Mouse (Mus musculus) right cerebral cortex, adult 2 months (tissue): ENCODE results near the gene Plbd2.

Experiments
- DNase-seq, 2 experiments: peaks; one replicate each; pipeline ENCODE4 v3.0.0; 2021 to 2022; ENCODE audit warnings: low spot score in 2 of 2

Gene Plbd2

DNA sequence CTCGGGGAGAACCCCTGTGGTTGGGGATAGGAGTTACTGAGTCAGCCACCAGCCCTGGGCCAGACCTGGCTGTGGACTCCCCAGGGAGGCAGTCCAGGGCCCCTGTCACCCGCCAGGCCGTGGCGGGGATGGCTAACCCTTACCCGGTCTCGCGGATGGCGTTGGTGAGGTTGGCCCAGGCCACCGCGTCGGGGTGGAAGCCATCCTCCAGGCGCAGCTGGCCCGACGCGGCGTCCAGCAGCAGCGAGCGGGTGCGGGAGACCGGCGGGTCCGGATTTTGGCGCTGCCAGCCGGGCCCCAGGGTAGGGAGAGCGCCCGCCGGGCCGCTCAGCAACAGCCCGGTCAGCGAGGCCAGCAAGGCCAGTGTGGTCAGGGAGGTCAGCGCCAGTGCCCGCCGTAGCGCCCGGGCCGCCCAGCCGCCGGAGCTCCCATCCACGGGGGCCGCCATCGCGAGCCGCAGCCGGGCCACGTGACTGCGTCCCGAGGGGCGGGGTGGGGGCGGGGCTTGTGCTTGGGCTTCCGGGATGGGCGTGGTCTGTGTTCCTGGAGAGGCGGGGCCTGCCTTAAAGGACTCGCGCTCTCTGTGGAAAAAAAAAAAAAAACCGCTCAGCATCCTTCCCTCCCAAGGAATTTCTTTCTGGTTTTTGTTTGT, at the start of gene Plbd2:
Gene Plbd2, minus strand, starts transcription at position 482 of the 652 bp plus-strand sequence.
- peak; percentile 74 to 75 for DNase-seq

- no peak for DNase-seq
Measured at GRCm38 (mm10) chr5:120550673-120551072, 47.2 kb upstream of the Plbd2 start.

DNA sequence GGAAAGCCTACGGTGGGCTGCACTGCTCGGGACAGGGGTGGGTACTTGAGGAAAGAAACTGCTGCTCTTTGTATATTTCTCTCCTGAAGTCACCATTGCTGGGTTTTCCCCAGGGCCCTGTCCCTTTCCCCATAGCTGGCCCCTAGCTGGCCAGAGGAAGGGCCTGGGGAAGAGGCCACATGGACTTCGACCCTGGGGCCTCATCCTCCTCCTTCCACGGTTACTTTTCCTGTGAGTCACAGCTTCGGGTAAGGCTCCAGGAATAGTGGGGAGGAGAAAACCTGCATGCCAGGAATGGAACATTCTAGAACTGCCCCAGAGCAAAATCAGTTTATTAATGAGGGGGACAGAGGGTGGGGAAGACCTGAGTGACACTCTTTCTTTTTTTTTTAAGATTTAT, 46.7 kb upstream of the Plbd2 start:
- no peak for DNase-seq

DNA sequence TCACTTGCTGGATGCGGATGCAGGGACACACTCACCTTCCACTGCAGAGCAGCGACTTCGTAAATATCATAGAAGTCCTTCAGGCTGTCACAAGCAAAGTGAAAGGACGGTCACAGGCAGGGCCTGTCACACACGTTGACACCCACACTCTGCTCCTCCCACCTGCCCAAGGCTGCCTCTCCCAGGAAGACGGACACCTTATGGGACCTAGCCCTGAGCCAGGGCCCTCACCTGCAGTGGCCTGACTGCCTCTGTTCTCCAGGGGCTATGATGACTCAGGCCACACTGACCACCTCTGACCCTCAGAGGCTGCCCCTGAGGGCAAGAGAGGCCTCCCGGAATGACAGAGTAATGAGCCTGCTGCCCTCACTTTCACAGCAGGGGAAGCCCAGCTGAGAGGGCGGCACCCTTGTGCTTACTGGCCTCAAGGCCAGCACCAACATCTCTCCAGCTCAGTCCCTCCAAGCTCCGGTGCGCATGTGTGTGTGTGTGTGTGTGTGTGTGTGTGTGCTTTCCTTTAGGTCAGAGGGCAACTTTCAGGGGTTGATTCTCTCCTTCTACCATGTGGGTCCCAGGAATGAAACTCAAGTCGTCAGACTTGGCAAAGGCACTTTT, 44.9 kb upstream of the Plbd2 start:
- DNase-seq = no peak

DNA sequence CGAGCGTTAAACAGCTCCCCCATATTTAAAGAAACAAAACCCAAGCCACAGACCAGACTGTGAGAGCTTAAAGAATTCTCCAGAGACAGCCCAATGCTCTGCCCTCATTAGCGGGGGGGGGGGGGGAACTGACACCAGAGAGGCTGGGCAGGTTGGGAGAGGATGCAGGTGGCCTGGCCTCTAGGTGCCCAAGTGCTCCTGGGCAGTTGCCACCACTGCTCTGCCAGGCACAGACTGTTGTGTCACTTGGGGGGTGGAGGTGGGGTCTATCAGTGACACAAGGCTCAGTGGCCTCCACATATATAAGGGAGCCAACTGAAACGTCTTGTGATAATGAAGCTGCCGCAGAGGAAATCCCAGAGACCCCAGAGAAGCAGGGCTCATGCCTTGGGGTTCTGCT, 33.2 kb upstream of the Plbd2 start:
- DNase-seq = no peak

GRCm38 (mm10) chr5:120536046-120536445, 32.6 kb upstream of the Plbd2 start:
- peak in 1 of 2 experiments; percentile 47 for DNase-seq

- no peak for DNase-seq
Measured at GRCm38 (mm10) chr5:120534686-120535075, 31.3 kb upstream of the Plbd2 start.

- DNase-seq = no peak
Measured at GRCm38 (mm10) chr5:120534071-120534685, 30.8 kb upstream of the Plbd2 start.

DNA sequence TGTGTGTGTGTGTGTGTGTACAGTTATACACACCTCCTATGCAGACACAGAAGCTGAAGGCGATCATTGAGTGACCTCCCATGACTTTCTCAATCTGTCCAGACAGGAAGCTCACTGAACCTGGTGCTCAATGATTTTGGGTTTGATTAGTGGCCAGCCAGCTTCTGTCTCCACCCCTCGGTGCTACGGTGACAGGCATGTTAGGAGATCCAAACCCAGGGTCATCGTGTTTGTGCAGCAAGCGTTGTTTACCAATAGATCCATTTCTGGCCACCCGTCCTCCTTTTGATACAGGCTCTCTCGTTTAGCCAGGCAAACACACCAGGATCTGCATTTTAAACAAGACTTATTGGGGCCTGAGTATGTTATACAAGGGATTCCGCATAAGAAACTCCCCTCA, 28.2 kb upstream of the Plbd2 start:
- DNase-seq = no peak

GRCm38 (mm10) chr5:120527296-120527964, 24.0 kb upstream of the Plbd2 start:
- DNase-seq = no peak

DNA sequence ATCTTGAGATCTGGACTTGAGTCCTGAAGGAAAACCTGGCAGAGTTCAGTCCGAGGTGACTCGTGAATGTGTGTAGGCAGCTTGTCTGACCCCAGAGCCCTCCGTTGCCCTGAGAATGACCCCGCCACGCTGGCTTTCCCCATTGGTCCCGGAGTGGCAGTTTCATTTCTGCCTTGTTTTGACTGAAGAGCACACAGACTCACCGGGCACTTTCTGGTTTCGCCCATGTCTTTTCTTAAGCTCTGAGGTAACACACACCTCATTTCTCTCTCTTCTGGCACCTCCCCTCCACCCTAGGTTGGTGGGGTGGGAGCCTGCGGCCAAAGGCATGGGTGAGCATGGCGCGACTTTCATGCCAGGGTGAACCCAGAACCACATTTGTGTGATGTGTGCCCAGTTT, 22.9 kb upstream of the Plbd2 start:
- no peak for DNase-seq

- DNase-seq = no peak
Measured at GRCm38 (mm10) chr5:120525737-120526136, 22.3 kb upstream of the Plbd2 start.

DNA sequence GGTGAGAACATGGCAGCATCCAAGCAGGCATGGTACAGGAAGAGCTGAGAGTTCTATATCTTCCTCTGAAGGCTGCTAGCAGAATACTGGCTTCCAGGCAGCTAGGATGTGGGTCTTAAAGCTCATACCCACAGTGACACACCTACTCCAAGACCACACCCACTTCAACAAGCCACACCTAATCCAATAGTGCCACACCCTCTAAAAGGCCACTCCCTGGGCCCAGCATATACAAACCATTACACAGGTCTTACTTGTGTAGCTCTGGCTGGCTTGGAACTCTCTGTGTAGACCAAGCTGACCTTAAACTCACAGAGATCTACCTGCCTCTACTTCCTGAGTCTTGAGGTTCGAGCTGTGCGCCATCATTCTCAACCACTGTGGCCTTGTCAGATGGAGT, 21.3 kb upstream of the Plbd2 start:
- no peak for DNase-seq

DNA sequence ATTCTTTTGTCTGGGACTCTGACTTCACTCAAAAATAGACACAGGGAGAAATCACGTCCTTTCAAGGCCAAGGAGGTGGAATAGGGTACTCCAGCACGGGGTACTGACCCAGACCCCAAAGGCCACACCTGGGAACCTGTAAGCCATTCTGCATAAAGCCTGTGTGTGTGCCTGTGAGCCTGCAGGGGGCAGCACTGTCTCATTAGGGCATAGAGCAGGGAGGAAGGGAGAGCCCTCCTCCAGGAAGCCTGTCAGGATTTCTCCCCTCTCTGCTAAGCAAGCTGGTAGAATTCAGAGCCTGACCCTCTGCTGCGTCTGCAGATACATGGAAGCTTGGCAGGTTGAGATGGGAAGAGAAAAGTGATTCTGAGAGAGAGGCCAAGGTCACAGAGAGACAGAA, 19.2 kb upstream of the Plbd2 start:
- DNase-seq = no peak

GRCm38 (mm10) chr5:120517552-120517951, 14.1 kb upstream of the Plbd2 start:
- no peak for DNase-seq

- no peak for DNase-seq
Measured at GRCm38 (mm10) chr5:120516221-120516984, 13.0 kb upstream of the Plbd2 start.

DNA sequence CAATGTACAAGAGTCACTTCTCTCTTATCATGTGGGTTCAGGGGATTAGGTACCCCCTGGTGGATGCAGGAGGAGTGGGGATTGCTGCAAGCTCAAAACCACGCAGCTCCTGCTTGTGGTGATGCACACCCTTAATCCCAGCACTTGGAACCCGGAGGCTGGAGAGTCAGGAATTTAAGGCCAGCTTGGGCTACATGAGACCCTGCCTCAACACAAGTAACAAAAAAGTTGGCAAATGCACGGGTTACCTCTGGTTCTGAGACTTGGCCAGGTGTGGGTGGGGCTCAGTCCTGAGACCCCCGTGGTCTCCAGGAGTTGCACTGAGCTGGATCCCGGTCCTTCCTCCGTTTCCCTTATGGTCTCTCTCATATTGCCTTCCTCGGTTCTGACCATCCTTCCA, 12.0 kb upstream of the Plbd2 start:
- DNase-seq = no peak

DNA sequence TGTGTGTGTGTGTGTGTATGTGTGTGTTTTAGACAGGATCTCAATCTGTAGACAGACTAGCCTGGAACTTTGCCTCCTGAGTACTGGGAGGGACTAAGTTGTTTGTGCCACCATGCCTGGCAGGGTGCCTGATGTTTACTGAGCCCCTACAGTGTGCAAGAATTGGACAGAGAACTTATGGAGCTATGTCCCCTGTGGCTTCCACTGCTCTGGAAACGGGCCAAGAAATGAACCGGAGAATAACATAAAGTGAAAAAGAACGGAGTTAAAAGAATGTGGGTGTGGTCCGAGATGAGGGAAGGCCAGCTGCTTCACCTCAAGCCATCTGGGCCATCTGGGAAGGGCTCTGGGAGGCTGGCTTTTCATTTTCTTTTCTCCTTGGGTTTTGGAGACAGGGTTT, 11.3 kb upstream of the Plbd2 start:
- DNase-seq = no peak

- no peak for DNase-seq
Measured at GRCm38 (mm10) chr5:120514031-120514677, 10.7 kb upstream of the Plbd2 start.

- no peak for DNase-seq
Measured at GRCm38 (mm10) chr5:120512911-120513555, 9.6 kb upstream of the Plbd2 start.

- DNase-seq = no peak
Measured at GRCm38 (mm10) chr5:120511643-120512220, 8.3 kb upstream of the Plbd2 start.
